Mouse (Mus musculus) intestine, embryonic 14.5 days (tissue): Measurements from ENCODE around the gene 4933414I15Rik. TPM values are rescaled to one million over a fixed set of nuclear protein-coding genes. Genes with fewer than 3 reads are reported as not detected.

ENCODE experiments used
- ATAC-seq: fragments of 200-750 bp; cut with Nextera tagmentation; replicated peaks from 2 replicates; pipeline ENCODE4 v1.8.0; 2017; ENCODE audit warnings: low read depth, moderate number of reproducible peaks, moderate TSS enrichment, moderate library complexity; ENCODE audit not compliant: low FRiP score, low TSS enrichment
- DNase-seq: peaks from one replicate; pipeline ENCODE4 v3.0.0-alpha.2; 2018; ENCODE audit warnings: low spot score
- H3K27ac ChIP-seq: fragments of 300-500 bp; sonication (generic); 2 replicates; pipeline ENCODE4 v1.5.1; 2014; ENCODE audit warnings: low read depth, mild to moderate bottlenecking, control low read depth
- H3K27me3 ChIP-seq: fragments of 300-500 bp; sonication (generic); replicated peaks from 2 replicates; pipeline ENCODE4 v1.6.1; 2014; ENCODE audit warnings: low read length, control low read depth; ENCODE audit not compliant: control insufficient read depth, insufficient read depth
- H3K36me3 ChIP-seq: fragments of 300-500 bp; sonication (generic); 2 replicates; pipeline ENCODE4 v1.6.1; 2014; ENCODE audit warnings: low read length, control low read depth; ENCODE audit not compliant: control insufficient read depth, insufficient read depth
- H3K4me1 ChIP-seq: fragments of 300-500 bp; sonication (generic); replicated peaks from 2 replicates; pipeline ENCODE4 v1.6.1; 2014; ENCODE audit warnings: low read length, control low read depth, mixed read lengths; ENCODE audit not compliant: control insufficient read depth, insufficient read depth
- H3K4me2 ChIP-seq: fragments of 300-500 bp; sonication (generic); 2 replicates; pipeline ENCODE4 v1.6.1; 2014; ENCODE audit warnings: low read length
- H3K4me3 ChIP-seq: fragments of 300-500 bp; sonication (generic); 2 replicates; pipeline ENCODE4 v1.5.1; 2014; ENCODE audit warnings: low read depth, low read length, control low read depth, mixed read lengths
- H3K9ac ChIP-seq: fragments of 300-500 bp; sonication (generic); 2 replicates; pipeline ENCODE4 v1.6.1; 2014; ENCODE audit warnings: mild to moderate bottlenecking, low read length
- H3K9me3 ChIP-seq: fragments of 300-500 bp; sonication (generic); 2 replicates; pipeline ENCODE4 v1.6.1; 2016; ENCODE audit warnings: low read length, control low read depth; ENCODE audit not compliant: control insufficient read depth
- WGBS: fragments of 180-500 bp; shearing (Covaris S2); extraction: QIAGEN DNeasy Blood & Tissue Kit; methylation state at CpG from one replicate; pipeline ENCODE4 v1.1.7; 2014; 5-methylcytosine and 5-hydroxymethylcytosine counted together
- polyA plus RNA-seq: library from polyadenylated mRNA; unstranded; fragments of >200 nt; fragmentation: Nextera tagmentation; extraction: Ambion mirVana; gene quantifications from 2 replicates; pipeline ENCODE4 v1.2.1, GENCODE M21; 2014

The 4933414I15Rik gene
- polyA plus RNA-seq, 1 experiment from 2014 or later = not detected

DNA sequence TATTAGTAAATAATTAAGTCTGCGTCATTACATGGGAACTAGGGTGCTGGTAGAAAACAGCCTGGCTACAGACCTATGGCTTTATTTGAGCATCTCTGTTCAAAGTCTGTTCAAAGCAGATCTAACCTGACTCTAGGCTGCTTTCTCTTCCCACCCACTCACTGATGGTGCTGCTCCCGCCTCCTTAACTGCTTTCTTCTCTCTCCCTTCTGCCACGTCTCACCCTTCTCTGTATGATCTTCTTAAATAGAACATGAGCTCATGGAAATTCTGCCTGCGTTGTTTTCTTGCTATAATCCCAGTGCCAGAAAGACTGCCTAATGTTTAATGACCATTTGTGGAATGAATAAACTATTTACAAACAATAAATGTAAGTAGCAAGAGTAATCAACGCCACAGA lies 35.4 kb downstream of the 4933414I15Rik start:
- Histone ChIP-seq H3K36me3 (peaks cover 81% of the 10 kb centered on the region), H3K9me3 (peaks cover 14% of the 10 kb centered on the region; the same call in 1 of the 2 replicates), H3K27me3 (no peaks in the 10 kb centered on the region), H3K27ac (no peak overlapping the region), H3K9ac (no peak overlapping the region), H3K4me2 (no peak overlapping the region), H3K4me1 (no peaks in the 10 kb centered on the region), H3K4me3 (no peak overlapping the region)
- WGBS = 91% methylated on average over 5 of the region's 5 CpGs
- no peak for ATAC-seq
- no peak for DNase-seq

GRCm38 (mm10) chr11:50897359-50897758 lies 46.2 kb downstream of the 4933414I15Rik start:
- ATAC-seq (no peak), DNase-seq (no peak)
- Histone ChIP-seq H3K4me2 (no peak overlapping the region), H3K4me3 (no peak overlapping the region), H3K36me3 (peaks cover 28% of the 10 kb centered on the region), H3K27me3 (no peaks in the 10 kb centered on the region), H3K27ac (no peak overlapping the region), H3K9me3 (peaks cover 47% of the 10 kb centered on the region), H3K4me1 (no peaks in the 10 kb centered on the region), H3K9ac (no peak overlapping the region)
- 74% methylated on average over 1 of the region's 1 CpGs for WGBS

DNA sequence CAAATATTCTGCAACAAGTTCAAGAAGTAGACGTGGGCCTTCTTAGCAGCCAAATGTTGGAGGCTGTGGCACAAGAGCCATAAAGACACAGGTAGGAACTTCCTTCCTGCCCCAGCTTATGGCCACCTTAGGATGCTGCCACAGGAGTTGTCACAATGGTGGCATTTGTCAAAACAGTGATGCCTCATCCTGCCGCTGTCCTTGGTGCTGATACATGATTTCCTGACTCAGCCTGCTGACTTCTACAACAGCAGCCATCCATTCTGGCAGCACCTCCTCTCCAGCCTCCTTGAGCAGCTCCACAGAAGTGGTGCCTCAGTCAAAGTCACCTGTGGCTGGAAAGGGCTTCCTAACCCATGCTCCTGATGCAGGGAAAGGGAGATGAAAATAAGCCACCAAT lies 51.1 kb downstream of the 4933414I15Rik start:
- Histone ChIP-seq H3K27me3 (no peaks in the 10 kb centered on the region), H3K9me3 (0 out of 2 replicates have a peak, but pooled peaks cover 4% of the 10 kb centered on the region), H3K36me3 (no peaks in the 10 kb centered on the region), H3K9ac (no peak overlapping the region), H3K4me2 (no peak overlapping the region), H3K4me1 (no peaks in the 10 kb centered on the region), H3K27ac (no peak overlapping the region), H3K4me3 (no peak overlapping the region)
- ATAC-seq (no peak), DNase-seq (no peak)
- WGBS = 39% methylated on average over 2 of the region's 2 CpGs

Other genes starting within 250 kb of the 4933414I15Rik start
- 29.0 and 32.6 TPM in 2 replicates for gene Zfp354c, start 116.0 kb downstream of the 4933414I15Rik start, polyA plus RNA-seq
- 0.78 and 0.89 TPM in 2 replicates for gene Zfp879, start 102.2 kb downstream of the 4933414I15Rik start, polyA plus RNA-seq
- gene Grm6, start 93.1 kb downstream of the 4933414I15Rik start, polyA plus RNA-seq = not detected in 2 replicates
- 5.4 and 8.3 TPM in 2 replicates for gene Zfp454, start 56.1 kb downstream of the 4933414I15Rik start, polyA plus RNA-seq
- gene Zfp2, start 27.6 kb downstream of the 4933414I15Rik start, polyA plus RNA-seq = 11.4 TPM in 2 replicates
- 0.89 and 1.5 TPM in 2 replicates for gene Zfp354b, start 12.1 kb downstream of the 4933414I15Rik start, polyA plus RNA-seq
- not detected in 2 replicates for gene Prop1, start 10.0 kb upstream of the 4933414I15Rik start, polyA plus RNA-seq
- not detected in 2 replicates for gene Olfr1378, start 22.8 kb upstream of the 4933414I15Rik start, polyA plus RNA-seq
- not detected in 2 replicates for gene Olfr1377, start 38.2 kb upstream of the 4933414I15Rik start, polyA plus RNA-seq
- not detected in 2 replicates for gene Olfr51, start 59.8 kb upstream of the 4933414I15Rik start, polyA plus RNA-seq
- not detected in 2 replicates for gene Olfr54, start 70.5 kb upstream of the 4933414I15Rik start, polyA plus RNA-seq
- gene Olfr1375, start 104.3 kb upstream of the 4933414I15Rik start, polyA plus RNA-seq = not detected in 2 replicates
- 9.1 and 11.0 TPM in 2 replicates for gene Zfp354a, start 115.5 kb upstream of the 4933414I15Rik start, polyA plus RNA-seq